Mouse (Mus musculus) c-Kit-positive CD71-negative TER-119-negative erythroid progenitor cells, embryonic 14.5 days (primary cell): ENCODE measurements around the gene Psma6.
"Not testable (repeated sequence)": the region's sequence is repeated elsewhere in the genome, so short reads cannot be mapped to it uniquely, and the experiment has no call there.

Experiments used
- DNase-seq: peaks from one replicate; pipeline ENCODE4 v3.0.0-alpha.2; 2013; ENCODE audit warnings: low read depth

The Psma6 gene

DNA sequence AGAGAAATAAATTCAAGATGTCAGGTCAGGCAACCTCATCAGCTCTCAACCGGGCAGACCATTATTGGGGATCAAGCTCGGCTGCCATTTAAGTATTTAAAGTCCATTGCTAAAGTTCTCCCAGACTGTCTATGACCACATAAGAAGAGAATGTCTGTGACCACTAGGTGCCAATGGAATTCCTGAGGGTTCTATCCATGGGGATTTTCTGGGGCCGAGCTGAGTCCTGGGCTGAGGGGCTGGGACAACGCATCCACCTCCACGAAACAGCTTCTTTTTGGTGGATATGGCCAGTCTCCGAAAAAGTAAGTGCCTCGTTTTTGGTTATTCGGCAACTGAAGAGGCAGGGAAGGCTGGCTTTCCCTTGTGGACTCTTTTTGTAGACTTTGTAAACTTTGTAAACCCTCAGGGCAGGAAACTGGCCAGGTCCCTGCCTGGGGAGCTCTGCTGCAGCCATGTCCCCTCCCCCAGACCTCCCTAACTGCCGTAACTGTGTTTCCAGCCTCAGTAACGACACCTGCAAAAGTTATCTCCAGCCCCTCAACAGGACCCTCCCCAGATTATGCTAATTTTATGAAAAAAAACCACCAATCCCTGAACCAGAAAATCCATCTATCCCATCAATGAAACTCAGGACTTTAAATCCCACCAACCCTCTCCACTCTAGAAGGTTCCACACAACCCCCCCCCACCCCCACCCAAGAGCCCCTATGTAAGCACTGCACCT is at the start of gene Psma6:
Gene Psma6, plus strand, starts transcription at position 200 of the 727 bp plus-strand sequence.
- no peak for DNase-seq

DNA sequence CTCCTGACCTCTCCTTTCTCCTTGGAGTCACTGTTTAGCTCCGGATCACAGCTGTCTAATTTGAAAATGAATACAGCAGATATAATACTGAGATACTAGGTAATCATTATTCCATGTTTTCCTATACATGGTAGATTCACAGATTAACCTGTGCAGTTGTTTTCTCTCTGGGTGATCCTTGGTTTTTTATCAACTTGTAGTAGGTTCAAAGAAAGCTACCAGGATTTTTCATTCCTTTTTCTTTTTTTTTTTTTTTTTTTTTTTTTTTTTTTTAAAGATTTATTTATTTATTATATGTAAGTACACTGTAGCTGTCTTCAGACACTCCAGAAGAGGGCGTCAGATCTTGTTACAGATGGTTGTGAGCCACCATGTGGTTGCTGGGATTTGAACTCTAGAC is 45.5 kb upstream of the Psma6 start:
- DNase-seq: not testable (repeated sequence)

DNA sequence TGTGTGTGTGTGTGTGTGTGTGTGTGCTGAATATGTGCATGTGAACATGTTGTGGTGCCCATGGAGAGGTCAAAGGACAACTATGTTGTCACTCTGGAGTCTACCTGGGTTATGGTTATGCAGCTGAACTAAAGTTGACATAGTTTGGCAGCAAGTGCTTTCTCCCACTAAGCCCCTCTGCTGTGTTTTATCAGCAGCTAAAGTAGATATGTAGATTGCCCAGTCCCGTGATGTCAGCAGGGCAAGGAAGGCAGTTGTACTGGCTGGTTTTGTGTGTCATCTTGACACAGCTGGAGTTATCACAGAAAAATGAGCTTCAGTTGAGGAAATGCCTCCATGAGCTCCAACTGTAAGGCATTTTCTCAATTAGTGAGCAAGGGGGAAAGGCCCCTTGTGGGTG is 41.0 kb upstream of the Psma6 start:
- DNase-seq: not testable (repeated sequence)

DNA sequence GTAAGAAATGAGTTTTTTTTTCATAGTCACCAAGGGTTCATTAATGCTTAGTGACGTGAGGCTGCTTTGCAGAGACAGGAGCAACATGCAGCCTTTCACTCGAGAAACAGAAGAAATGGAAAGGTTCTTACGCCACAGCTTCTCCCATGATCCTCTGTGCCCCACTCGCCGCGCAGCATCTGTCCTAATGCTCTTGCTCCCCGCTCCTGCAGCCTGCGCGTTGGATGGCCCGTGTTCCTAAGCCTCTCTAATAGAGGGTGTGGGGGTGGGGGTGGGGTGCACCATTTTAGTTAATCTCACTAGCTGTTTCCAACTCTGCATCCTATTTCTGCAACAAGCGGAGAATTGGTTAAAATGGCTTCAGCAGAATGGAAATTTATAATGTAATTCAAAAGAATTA is 40.0 kb upstream of the Psma6 start:
- no peak for DNase-seq

DNA sequence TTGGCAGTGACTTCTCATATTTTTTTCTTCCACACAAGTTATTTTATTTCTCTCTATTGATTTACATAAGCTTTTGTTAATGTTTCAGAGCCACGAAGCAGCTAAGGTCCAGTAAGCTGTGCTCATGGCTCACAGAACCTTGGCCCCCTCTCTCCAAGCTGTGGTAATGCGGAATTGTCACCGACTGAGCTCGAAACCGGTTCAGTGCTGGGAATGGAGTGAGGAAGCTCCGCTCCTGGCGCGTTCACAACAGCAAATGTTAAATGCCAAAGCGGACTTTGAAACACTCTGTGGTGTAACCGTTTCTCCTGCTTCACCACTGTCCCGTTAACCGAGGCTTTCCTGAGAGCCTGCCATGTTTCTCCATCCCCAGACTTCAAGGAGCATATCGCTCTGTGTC is 39.4 kb upstream of the Psma6 start:
- no peak for DNase-seq

DNA sequence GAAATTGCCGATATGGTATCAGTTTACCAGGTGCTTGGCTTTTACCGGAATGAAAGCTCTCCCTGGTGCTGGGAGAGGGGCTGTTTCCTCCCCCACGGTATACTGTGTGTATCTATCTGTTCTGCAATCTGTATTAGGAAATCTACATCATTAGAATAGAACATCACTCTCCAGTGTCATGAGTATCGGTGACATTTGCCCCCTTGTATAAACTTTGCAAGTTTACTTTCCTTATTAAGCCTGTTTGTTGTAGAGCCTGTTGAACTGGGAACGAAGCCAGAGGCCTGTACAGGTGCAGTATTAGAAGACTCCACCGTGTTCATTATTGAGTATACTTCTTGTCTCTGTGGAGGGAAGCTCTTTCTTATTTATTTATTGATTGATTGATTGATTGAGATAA is 30.6 kb upstream of the Psma6 start:
- no peak for DNase-seq

DNA sequence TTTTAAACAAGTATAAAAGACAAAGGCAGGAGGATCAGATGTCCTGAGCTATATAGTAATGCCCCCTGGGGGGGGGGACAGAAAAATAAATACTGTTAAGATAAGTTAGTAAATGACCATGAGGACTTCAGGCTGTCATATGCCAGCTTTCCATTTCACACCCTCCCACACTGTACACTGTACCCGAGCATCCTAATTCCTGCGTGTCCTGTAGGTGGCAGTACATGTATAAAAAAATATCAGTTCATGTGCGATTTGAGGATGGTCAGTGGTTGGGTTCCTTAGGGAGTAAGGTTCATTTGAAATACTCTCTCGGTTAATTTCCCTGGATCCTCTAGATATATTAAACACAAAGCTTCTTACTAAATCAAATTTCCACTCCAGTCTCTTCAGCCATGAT is 29.1 kb upstream of the Psma6 start:
- peak; percentile 25 for DNase-seq

DNA sequence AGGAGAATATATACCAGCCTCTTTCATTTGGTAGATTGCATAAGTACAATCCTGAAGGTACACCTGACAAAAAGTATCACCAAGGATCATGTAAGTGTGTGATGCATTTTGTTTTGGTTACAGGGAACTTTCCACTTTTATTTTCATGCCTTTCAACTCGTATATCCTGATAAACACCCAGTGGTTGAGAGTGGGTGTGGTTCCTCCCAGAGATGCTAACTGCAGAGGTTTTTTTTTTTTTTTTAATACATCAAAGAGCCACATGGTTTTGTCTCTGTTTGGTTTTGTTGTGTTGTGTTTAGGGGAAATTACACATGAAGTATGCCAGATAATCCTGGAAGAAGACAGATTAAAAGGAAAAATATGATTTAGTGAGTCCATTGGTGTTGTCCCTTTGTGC is 26.7 kb upstream of the Psma6 start:
- DNase-seq: no peak

DNA sequence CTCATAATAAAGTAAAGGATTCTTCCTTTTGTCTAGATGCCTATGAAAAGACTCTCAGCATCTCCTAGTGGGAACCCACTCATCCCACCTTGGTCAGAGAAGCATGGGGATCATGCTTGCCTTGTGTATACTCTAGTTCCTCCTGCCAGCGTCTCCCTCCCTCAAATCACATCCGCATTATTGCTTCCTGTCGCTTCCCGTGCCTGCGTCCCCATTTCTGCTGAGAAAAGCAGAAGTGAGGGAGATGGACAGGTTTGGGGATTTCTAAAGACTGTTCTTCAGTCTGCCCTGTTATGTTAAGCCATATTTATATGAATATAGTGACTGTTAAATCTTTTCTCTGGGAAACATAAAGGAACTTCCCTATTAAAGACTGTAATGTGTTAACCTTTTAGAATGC is 23.1 kb upstream of the Psma6 start:
- peak; percentile 16 for DNase-seq

DNA sequence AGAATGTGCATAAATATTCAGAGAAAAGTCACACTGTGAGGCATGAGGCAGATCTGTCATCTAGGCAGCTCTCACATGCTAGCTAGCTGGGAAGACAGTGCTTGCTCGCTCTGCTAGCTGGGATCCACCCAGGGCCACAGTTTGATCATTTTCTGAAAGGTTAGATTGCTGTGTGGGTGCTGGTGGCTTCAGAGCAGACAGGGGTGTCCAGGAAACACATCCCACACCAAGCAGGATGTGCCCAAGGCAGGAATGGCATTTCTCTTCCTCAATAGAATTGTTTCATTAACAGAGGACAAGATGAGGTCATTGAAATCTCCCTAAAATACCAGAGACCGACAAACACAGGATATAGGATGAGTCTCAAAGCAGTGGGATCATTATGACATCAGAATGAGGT is 18.9 kb upstream of the Psma6 start:
- no peak for DNase-seq

DNA sequence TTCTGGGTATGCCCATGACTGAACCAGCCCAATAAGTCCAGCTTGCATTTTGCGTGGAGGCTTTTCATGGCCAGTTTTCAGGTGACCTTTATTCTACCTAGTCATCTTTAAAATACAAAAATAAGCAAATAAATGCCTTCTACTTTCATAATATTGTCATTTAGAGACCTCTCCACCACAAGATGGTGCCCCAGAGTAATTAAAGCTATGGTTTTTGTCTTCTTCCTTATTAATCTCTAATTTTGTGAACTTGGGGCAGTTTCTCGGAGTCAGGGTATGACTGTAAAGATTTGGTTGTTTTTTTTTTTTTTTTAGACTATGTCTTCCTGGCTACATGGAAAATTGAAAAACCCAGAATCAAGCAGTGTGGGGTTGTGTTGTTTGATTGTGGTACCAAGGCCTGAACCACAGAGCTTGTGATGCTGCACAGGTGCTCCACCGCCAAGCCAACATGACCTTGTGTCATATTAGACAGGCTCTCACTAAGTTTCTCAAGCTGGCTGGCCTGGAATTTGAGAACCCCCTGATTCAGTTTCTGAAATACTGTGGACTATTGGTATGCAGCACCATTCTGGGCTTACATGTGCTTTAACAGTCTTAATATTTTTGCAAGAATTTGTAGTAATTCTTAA is 11.5 kb upstream of the Psma6 start:
- no peak for DNase-seq

DNA sequence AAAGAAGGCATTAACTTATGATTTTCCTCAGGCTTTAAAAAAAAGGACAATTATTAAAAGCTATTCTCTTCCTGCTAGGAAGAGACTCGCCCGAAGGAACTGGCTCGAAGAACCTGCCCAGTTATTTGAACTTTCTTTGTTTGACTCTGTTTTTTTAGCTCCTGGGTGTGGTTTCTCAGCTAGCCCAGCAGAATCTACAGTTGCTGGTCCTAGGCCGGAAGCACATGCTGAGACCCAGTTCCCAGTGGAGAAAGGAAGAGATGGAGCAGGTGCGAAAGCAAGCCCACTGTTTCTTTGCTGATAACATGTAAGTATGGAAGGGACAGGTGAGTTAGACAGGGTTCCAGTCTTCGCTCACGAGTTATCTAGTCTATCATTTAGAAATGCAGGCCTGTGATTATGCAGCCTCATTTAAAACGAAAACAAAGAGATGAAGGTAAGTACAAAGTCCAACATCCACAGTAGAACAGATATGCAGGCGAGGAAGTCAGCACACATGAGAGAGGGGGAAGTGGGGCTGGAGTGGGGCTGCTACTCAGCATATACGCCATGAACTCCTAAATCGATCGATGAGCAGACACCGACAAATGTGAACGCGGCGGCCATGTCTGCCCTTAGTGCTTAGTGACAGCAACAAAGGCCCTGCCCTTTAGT is 6.9 kb upstream of the Psma6 start:
- DNase-seq: no peak

DNA sequence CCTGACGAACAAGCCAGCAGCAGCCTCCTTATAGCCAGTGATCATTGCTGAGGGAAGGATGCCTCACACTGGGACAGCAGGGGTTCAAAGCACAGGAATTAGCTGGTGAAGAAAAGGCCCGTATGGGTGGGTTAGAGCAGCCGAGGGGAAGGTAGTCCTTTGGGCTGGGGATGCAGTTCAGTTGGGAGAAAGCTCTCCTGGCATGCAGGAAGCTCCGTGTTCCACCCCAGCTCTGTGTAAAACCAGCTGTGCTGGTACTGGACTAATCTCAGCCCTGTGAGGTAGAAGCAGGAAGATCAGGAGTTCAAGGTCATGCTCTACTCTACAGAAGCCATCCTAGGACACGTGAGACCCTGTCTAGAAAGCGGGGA is 6.4 kb upstream of the Psma6 start:
- DNase-seq: no peak

DNA sequence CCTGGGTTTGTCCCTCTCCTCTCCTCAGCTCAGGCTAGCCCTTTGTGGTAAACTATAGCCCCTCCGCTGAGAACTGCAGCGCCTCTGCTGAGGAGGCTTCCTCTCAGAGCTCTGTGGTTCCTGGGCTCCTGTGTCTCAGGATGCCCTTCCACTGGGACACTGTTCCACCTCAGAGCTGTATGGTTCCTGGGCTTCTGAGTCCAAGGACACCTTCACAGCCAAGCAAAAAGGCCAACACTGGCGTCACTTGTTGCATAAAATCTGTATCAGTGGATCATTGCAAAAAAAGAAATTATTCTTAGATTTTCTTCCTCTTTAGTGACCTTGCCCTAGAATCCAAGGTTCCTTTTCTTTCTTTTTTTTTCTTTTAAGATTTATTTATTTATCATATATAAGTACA is 804 bp downstream of the Psma6 start:
- no peak for DNase-seq

DNA sequence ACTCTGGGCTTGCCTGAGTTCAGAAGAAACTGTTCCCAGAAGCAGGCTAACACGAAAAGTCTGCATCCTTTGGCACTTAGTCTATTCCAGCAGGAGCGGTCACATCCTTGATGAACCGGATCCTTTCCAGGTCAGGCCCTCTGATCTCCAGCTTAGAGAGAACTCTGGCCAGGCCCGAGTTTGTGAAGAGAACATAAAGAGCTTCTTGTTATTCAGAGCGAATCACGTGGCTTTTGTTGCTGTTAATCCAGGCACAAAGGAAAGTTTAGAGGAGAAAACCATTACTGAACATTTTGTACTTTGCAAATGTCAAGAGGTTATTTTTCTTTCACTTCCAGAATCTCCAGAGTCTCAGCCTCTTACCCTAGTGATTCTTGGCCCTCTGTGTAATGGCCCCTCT is 1.9 kb downstream of the Psma6 start:
- DNase-seq: no peak

DNA sequence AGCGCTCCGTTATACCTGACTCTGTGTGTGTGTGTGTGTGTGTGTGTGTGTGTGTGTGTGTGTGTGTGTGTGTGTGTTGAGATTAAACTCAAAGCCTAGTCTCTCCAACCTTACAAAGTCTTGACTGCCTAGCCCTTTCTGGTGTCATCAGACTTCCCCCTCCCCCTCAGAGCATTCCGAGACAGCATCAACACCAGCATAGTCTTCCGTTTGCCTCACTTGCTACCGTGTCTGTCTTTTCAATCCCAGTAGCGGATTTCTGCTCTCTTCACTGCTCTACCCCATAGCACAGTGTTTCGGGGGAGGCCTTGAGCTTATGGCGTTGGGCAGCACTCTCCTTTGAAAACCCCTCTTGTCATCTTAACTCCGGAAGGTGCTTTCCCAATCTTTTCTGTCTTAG is 2.4 kb downstream of the Psma6 start:
- DNase-seq: no peak

DNA sequence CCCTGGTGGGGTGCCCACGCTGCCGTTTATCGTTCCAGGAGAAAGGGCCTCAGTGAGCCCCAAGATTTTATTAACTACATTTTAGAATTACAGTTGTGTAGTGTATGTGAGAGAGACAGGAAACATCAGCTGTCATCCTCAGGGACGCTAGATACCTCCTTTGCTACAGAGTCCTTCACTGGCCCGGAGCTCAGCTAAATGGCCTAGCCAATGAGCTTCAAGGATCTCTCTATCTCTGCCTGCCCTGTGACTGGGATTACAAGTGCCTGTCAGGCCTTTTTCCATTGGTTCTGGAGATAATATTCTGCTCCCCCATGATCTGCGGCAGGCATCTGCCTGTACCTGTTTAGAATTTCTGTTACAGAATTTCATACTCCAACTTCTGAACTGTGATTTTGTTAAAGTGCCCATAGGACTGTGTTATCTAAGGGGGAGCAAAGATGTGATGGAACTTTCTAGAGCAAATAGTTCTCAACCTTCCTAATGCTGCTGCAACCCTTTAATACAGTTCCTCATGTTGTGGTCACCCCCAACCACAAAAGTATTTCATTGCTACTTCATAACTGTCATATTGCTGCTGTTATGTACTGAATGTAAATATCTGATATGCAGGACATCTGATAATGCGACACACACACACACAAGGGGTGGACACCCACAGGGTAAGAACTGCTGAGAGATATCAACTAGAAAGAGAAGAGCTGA is 3.2 kb downstream of the Psma6 start:
- DNase-seq: no peak

DNA sequence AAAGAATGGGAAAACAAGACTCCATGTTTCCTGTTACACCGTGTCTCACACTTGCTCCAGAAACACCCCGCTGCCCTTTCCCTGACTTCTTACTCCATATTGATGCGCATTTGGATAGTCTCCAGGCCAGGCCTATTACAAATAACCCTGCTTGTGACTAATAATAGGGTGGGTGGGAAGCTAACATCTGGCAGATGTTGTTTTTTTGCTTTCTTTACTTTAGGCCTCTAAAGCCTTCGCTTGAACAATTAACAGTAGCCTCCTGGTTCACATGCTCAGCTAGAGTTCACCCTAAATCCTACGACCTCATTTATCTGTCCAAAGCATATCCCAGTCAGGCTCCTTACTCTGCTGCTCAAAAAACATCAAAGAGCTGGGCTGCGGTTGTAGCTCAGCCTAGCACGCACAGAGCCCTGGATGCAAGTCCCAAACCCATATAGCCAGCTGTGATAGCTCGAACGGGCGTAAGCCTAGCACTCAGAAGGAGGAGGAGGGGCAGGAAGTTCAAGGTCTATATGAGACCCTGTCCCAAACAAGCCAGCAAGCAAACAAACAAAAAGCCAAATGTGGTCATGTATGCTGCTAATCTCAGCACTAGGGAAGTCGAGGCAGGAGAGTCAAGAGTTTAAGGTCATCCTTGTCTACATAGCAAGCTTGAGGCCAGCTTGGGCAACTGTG is 3.9 kb downstream of the Psma6 start:
- DNase-seq: no peak

DNA sequence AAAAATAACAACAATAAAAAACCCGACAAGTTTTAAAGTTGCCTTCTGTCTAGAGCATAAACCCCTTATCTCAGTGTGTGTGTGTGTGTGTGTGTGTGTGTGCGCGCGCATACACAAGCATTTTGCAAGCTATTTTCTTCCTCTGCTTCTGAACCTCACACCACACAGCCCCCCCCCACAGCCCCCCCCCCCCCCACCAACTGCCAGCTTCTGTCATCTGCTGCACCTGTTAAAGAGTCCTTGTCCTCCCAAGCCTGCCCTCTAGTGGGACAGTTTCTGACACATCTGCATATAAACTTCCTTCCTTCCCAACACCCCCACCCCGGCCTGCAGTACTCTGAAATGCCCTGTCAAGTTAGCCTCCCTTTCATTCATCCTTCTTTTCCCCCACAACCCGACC is 4.5 kb downstream of the Psma6 start:
- DNase-seq: peak; percentile 71

DNA sequence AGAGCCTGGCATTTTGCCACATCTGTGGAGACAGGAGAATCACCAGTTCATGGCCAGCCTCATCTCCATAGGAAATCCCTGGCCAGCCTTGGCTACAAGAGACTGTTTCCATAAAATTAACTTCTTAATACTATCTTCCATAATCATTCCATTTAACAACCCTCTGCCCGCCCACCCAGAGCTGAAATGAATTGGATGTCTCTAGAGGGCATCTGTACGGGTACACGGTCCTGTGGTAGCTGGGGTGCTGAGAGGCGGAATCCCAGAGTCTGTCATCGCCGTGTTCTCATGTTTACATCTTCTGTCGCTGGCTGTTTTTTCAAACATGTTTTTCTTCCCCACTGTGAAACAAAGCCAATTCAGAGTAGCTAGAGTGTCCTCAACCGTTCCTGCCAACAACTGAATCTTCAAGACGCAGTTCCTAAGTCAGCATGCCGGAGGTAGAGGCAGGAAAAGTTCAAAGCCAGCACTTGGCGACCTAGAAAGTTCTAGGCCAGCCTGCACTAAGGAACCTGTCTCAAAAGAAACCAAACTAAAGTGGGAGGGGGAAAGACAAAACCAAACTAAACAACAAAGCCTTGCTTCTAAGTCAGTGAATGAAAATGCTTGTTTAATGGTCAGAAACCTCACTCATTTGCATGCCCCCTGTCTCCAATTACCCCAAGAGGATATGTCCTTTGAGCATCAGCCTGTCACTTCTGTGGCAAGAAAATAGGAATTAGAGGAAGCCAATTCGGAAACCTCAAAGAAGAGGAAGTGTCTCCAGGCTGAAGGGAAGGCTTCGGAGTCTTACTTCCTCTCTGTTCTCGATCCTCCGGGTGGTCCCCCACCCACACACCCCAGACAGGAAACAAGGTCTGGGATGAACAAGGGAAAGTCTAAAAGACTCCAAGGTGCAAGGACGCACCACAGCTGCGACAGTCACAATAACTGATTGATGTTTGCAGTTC is 5.4 kb downstream of the Psma6 start:
- no peak for DNase-seq

DNA sequence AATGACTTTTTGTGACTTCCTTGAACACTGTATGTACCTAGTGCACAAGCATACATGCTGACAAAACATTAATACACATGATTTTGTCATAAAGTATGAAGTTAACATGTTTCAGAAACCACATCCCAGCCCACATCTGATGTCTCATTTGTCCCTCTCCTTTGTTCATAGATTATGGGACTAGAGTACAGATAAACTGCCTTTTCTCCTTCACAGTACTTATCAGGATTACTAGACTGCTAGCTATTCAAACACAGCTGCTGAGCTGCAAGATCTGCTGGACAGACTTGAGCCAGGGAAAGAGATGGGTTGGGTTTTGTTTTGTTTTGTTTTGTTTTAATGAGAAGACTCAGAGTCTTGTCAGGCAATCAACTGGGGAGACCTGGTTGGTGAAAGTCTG is 8.1 kb downstream of the Psma6 start:
- no peak for DNase-seq
